Mouse (Mus musculus): ENCODE measurements around the gene Gm14393.
"Not testable (repeated sequence)": the region's sequence is repeated elsewhere in the genome, so short reads cannot be mapped to it uniquely, and the experiment has no call there.

Gm14393 gene

GRCm38 (mm10) chr2:175067681-175068261, at the start of gene Gm14393:
TSS of gene Gm14393 (minus strand) at chr2:175067781.
- not testable (repeated sequence) for DNase-seq

GRCm38 (mm10) chr2:175044268-175044667, 23.3 kb downstream of the Gm14393 start:
- DNase-seq, result not testable (repeated sequence)

Data from kidney, postnatal 14 days (tissue).